Mouse (Mus musculus) heart, adult 2 months (tissue): ENCODE measurements around the gene Ggct. TPM values are rescaled to one million over a fixed set of nuclear protein-coding genes. Genes with fewer than 3 reads are reported as not detected.

Source experiments
- DNase-seq, 2 experiments: peaks; one replicate each; pipeline ENCODE4 v3.0.0; 2021
- H3K27ac ChIP-seq: fragments of 200-600 bp; 2 replicates; pipeline ENCODE4 v1.8.1; 2022
- H3K27me3 ChIP-seq: fragments of 200-500 bp; 2 replicates; pipeline ENCODE4 v1.6.1; 2012; ENCODE audit warnings: mild to moderate bottlenecking, low read length, inconsistent platforms, mixed read lengths; ENCODE audit not compliant: control insufficient read depth, insufficient read depth
- H3K36me3 ChIP-seq: fragments of 200-500 bp; 2 replicates; pipeline ENCODE4 v1.6.1; 2012; ENCODE audit warnings: low read length, inconsistent platforms; ENCODE audit not compliant: control insufficient read depth, insufficient read depth
- H3K4me1 ChIP-seq: fragments of 200-500 bp; 2 replicates; pipeline ENCODE4 v1.6.1; 2011; ENCODE audit warnings: low read length; ENCODE audit not compliant: control insufficient read depth, insufficient read depth
- H3K4me3 ChIP-seq: fragments of 200-600 bp; 2 replicates; pipeline ENCODE4 v1.8.1; 2022
- H3K79me2 ChIP-seq: fragments of 200-500 bp; replicated peaks from 2 replicates; pipeline ENCODE4 v1.6.1; 2012; ENCODE audit warnings: mild to moderate bottlenecking, inconsistent platforms, low read length, moderate library complexity, mixed read lengths; ENCODE audit not compliant: control insufficient read depth, insufficient read depth
- H3K9ac ChIP-seq: fragments of 200-500 bp; 2 replicates; pipeline ENCODE4 v1.6.1; 2012; ENCODE audit warnings: low read depth, mild to moderate bottlenecking, control low read depth, inconsistent platforms, low read length, mixed read lengths
- CTCF ChIP-seq: fragments of 200-600 bp; IDR thresholded peaks from 2 replicates; pipeline ENCODE4 v1.8.1; 2022; ENCODE audit warnings: antibody characterized with exemption, mild to moderate bottlenecking, moderate library complexity
- EP300 ChIP-seq: fragments of 200-500 bp; IDR thresholded peaks from 2 replicates; pipeline ENCODE4 v1.6.1; 2011; ENCODE audit warnings: low read depth, low read length, control low read depth; ENCODE audit not compliant: insufficient read depth
- POLR2A ChIP-seq: fragments of 200-500 bp; IDR thresholded peaks from 2 replicates; pipeline ENCODE4 v1.6.1; 2011; ENCODE audit warnings: mild to moderate bottlenecking, low read depth, low read length, control low read depth; ENCODE audit not compliant: insufficient read depth
- WGBS: fragments of 180-500 bp; shearing (Covaris S2); methylation state at CpG from one replicate; pipeline ENCODE4 v1.1.7; 2018; 5-methylcytosine and 5-hydroxymethylcytosine counted together
- intact Hi-C: fragments of 180-260 bp; cut with DNase I; formaldehyde crosslinking; loops from one replicate; pipeline ENCODE4 v1.15.1; 2025
- polyA plus RNA-seq: library from polyadenylated mRNA; depleted of rRNA; stranded (reverse); fragments of >200 nt; gene quantifications from 2 replicates; pipeline ENCODE4 v1.2.3, GENCODE M21; 2012; rRNA removed
- total RNA-seq, 2 experiments: library from RNA; stranded (reverse); gene quantifications; 2 replicates each; pipeline ENCODE4 v1.2.3; 2021

The Ggct gene
- total and polyA plus RNA-seq, 3 experiments = 6.8 to 29.1 (median 26.5) TPM

DNA sequence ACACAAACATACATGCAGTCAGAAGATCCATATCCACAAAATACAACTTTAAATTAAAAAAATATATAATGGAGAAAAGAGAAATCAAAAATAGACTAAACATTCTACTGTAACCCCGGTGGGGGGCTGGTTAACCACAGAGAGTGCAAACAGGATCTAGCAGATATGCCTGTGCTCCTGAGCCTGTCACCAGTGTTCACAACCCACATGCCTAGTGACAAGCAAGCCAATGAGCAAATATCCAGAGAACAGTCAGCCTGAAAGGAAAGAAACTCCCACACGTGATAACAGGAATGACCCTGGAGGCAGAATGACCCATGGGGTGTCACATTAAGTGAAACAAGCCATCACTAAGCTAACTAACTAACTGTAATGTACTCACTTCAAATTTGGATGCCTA lies 56.3 kb downstream of the Ggct start:
- TF ChIP-seq CTCF (no peak), POLR2A (no peak), EP300 (no peak)
- Histone ChIP-seq H3K36me3 (peaks cover 6% of the 10 kb centered on the region), H3K79me2 (no peaks in the 10 kb centered on the region), H3K4me3 (no peak overlapping the region), H3K4me1 (peaks cover 29% of the 10 kb centered on the region), H3K9ac (no peak overlapping the region), H3K27ac (no peak overlapping the region), H3K27me3 (no peaks in the 10 kb centered on the region)
- WGBS = 60% methylated on average over 2 of the region's 2 CpGs
- intact Hi-C loops = no loop called here
- DNase-seq = peak in 1 of 2 experiments; percentile 3

DNA sequence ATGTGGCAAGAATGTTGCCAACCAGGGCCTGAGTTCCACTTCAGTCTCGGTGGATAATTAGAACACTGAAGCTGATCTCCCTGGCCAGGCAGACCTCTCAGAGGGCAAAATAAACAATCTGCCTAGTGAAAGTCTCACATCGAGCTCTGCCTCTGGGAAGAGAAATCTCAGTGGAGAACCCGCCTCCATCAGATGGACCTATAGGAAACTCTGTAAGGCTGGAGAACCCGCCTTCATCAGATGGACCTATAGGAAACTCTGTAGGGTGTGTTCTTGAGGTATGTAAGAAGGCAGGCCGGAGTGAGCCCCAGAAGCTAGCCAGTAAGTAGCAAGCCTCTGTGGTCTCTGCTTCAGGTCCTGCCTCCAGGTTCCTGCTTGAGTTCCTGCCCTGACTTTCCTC lies 57.8 kb downstream of the Ggct start:
- Histone ChIP-seq H3K27ac (peak overlapping the region; percentile 54; the same call in 1 of the 2 replicates), H3K4me1 (peaks cover 20% of the 10 kb centered on the region), H3K4me3 (no peak overlapping the region), H3K9ac (no peak overlapping the region), H3K36me3 (peaks cover 6% of the 10 kb centered on the region), H3K27me3 (no peaks in the 10 kb centered on the region), H3K79me2 (no peaks in the 10 kb centered on the region)
- intact Hi-C loops = loop anchor here (5.0 kb wide), 1 partner anchor 37 kb away; the partner anchor contains the start of gene Nod1
- TF ChIP-seq POLR2A (no peak), CTCF (no peak), EP300 (no peak)
- peak in 1 of 2 experiments; percentile 9 for DNase-seq
- WGBS = 83% methylated on average over 5 of the region's 5 CpGs

DNA sequence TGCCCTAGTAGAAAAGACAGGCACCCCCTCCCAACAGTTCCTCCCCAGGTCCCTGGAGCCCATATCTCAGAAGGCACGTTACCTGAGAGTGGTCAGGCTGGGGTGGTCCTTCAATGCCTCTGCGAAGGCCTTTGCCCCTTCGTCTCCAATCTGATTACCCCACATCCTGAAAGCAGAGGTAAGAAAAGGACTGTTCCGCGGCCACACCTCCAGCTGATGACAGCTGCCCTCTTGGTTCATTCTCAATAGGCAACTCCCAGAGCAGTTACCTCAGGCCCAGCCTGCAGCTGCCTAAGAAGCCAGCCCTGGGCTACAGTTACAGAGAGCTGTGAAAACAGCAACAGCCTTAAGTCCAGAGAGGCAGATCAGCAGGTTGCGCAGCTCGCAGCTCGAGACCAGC lies 58.4 kb downstream of the Ggct start:
- 70% methylated on average over 8 of the region's 8 CpGs for WGBS
- H3K27ac ChIP-seq = peak overlapping the region; percentile 54
- H3K9ac ChIP-seq = no peak overlapping the region
- peaks cover 15% of the 10 kb centered on the region for H3K4me1 ChIP-seq
- TF ChIP-seq EP300 = no peak
- H3K79me2 ChIP-seq = no peaks in the 10 kb centered on the region
- no peak overlapping the region for H3K4me3 ChIP-seq
- H3K27me3 ChIP-seq = no peaks in the 10 kb centered on the region
- intact Hi-C loops = loop anchor here (5.0 kb wide), 1 partner anchor 38 kb away; the partner anchor contains the start of gene Nod1
- DNase-seq = peak; percentile 11 to 37
- H3K36me3 ChIP-seq = peaks cover 6% of the 10 kb centered on the region

DNA sequence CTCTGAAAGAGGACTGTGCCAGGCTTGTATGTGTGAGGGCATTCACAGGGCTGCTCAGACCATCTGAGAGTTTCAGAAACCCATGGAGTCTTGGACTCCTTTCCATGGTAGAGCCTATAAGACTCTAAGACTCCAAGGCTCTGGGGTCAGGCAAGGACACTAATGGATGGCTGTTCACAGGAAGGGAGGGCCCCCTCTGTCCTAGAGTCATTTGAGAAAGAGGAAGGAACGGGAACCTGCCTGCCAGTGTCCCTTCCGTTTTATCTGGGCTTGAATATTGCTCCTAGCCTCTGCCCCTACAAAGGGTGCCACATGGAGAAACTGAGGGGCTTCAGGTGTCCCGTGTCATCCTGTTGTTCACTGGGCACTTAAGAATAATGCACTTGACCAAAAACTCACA lies 58.9 kb downstream of the Ggct start:
- H3K9ac ChIP-seq = no peak overlapping the region
- TF ChIP-seq CTCF = no peak
- TF ChIP-seq POLR2A = no peak
- 0 out of 2 replicates have a peak, but pooled peaks have one; percentile 10 for TF ChIP-seq EP300
- intact Hi-C loops = loop anchor here (5.0 kb wide), 1 partner anchor 38 kb away; the partner anchor contains the start of gene Nod1
- H3K4me1 ChIP-seq = peaks cover 10% of the 10 kb centered on the region
- H3K27ac ChIP-seq = peak overlapping the region; percentile 54
- DNase-seq = peak; percentile 36 to 49
- peaks cover 5% of the 10 kb centered on the region for H3K36me3 ChIP-seq
- H3K79me2 ChIP-seq = no peaks in the 10 kb centered on the region
- H3K27me3 ChIP-seq = no peaks in the 10 kb centered on the region
- WGBS = 39% methylated on average over 3 of the region's 3 CpGs
- H3K4me3 ChIP-seq = no peak overlapping the region

DNA sequence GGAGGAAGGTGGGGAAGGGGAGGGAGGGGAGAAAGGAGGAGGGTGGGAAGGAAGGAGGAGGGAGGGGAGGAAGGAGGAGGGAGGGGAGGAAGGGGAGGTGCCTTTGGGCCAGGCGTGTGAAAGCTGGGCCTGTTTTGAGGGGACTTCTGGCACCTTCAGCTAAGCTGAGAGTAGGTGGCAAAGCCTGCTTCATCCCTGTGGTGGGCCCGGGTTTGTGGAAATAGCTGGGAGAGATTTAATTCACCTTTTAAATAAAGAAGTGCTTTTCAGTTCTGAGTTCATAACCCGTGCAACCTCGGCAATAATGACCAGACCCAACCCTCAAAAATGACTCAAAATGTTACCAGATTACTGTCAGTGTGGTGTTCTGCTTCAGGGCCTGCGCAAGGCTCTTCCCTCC lies 59.5 kb downstream of the Ggct start:
- Histone ChIP-seq H3K4me3 (no peak overlapping the region), H3K9ac (no peak overlapping the region), H3K36me3 (peaks cover 4% of the 10 kb centered on the region), H3K4me1 (peaks cover 10% of the 10 kb centered on the region), H3K79me2 (no peaks in the 10 kb centered on the region), H3K27me3 (no peaks in the 10 kb centered on the region), H3K27ac (peak overlapping the region; percentile 54)
- peak in 1 of 2 experiments; percentile 12 for DNase-seq
- intact Hi-C loops = loop anchor here (5.0 kb wide), 1 partner anchor 39 kb away; the partner anchor contains the start of gene Nod1
- 78% methylated on average over 5 of the region's 5 CpGs for WGBS
- TF ChIP-seq CTCF (no peak), POLR2A (no peak), EP300 (no peak)

Other genes with a start within 250 kb of the Ggct start
- gene Znrf2, start 176.0 kb downstream of the Ggct start, total RNA-seq = 10 to 100 TPM; 12.1 to 22.1 TPM
- gene Znrf2, start 176.0 kb downstream of the Ggct start, polyA plus RNA-seq = 5.4 and 9.8 TPM in 2 replicates
- gene Nod1, start 20.3 kb downstream of the Ggct start, total RNA-seq = 10 to 100 TPM; 17.3 to 18.6 TPM
- 23.6 and 25.7 TPM in 2 replicates for gene Nod1, start 20.3 kb downstream of the Ggct start, polyA plus RNA-seq
- 10 to 100 TPM; 55.1 to 60.4 TPM for gene Gars, start 45.1 kb upstream of the Ggct start, total RNA-seq
- gene Gars, start 45.1 kb upstream of the Ggct start, polyA plus RNA-seq = 26.7 and 44.5 TPM in 2 replicates
- 10 to 100 TPM; 18.2 to 19.8 TPM for gene Crhr2, start 140.1 kb upstream of the Ggct start, total RNA-seq
- gene Crhr2, start 140.1 kb upstream of the Ggct start, polyA plus RNA-seq = 51.7 and 70.8 TPM in 2 replicates
- gene Inmt, start 182.1 kb upstream of the Ggct start, total RNA-seq = 10 to 100 TPM; 19.9 to 72.0 TPM
- 9.7 and 19.2 TPM in 2 replicates for gene Inmt, start 182.1 kb upstream of the Ggct start, polyA plus RNA-seq
- 1 to 10 TPM; 5.0 to 5.2 TPM for gene Mindy4, start 210.4 kb upstream of the Ggct start, total RNA-seq
- 4.3 and 7.4 TPM in 2 replicates for gene Mindy4, start 210.4 kb upstream of the Ggct start, polyA plus RNA-seq